Mouse (Mus musculus) heart, adult 2 months (tissue): ENCODE measurements at regions not wholly inside any gene's neighbourhood (a gene's known extent, or its start where the extent isn't known, plus 50 kb on each side); places are given as distances from the start of the nearest gene placed in this dataset.

Source experiments
- CTCF ChIP-seq: fragments of 200-600 bp; IDR thresholded peaks from 2 replicates; pipeline ENCODE4 v1.8.1; 2022; ENCODE audit warnings: antibody characterized with exemption, mild to moderate bottlenecking, moderate library complexity
- EP300 ChIP-seq: fragments of 200-500 bp; IDR thresholded peaks from 2 replicates; pipeline ENCODE4 v1.6.1; 2011; ENCODE audit warnings: low read depth, low read length, control low read depth; ENCODE audit not compliant: insufficient read depth

DNA sequence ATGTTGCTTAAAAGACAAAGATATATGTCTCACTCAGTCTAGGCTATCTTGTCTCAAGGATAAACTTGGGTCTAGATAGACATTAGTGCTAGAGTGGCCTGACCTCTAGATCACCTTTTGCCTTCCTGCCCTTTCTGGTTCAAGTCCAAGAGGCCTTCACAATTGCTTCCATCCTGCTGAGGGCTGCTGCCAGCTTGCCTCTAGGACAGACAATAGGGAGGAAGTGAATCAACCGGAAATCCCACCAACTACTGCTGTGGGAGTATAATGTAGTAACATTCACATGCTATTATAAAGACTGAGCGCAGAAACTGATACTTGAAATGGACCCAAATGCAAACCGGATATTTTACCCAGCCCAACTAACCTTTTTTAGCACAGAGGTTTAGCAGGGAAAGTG is 239.4 kb upstream of the Epha4 start:
- TF ChIP-seq EP300 (no peak), CTCF (no peak)
